Mouse (Mus musculus): ENCODE results near the gene Wbp2.

- no peak for TF ChIP-seq CTCF (IDR thresholded peaks at IDR 0.05; ENCODE audit: low read depth, low read length)
- TF ChIP-seq TAL1 (conservative IDR thresholded peaks at IDR 0.05; ENCODE audit: low read depth, low read length) = no peak
- no peak for TF ChIP-seq GATA1 (IDR thresholded peaks at IDR 0.05; ENCODE audit: borderline replicate concordance, low read length)
These were observed 7.3 kb downstream of the Wbp2 start for GRCm38 (mm10) chr11:116079511-116079910.

Measured in G1E (cell line).